19 mouse cellular contexts compared by ENCODE assay signal in genomic region chr1:84915010-84915409, GRCm38 (mm10). TPM values are rescaled to one million over a fixed set of nuclear protein-coding genes. Genes with fewer than 3 reads are reported as not detected.
"Had no signal": no experiment of that assay in that cellular context is flagged by ENCODE, and none has a peak within 500 bp of the region (broad histone marks: within the 10 kb centered on the region; RNA-seq: fewer than 3 reads in every experiment).

No protein-coding gene starts in this region.

- H3K4me2 ChIP-seq: kidney, embryonic 15.5 days; liver, embryonic 11.5 days; lung, embryonic 15.5 days; midbrain, embryonic 13.5 days; neural tube, embryonic 12.5 days; neural tube, embryonic 15.5 days had no signal

- H3K9me3 ChIP-seq: kidney, embryonic 15.5 days; lung, embryonic 15.5 days; midbrain, embryonic 13.5 days; neural tube, embryonic 12.5 days; neural tube, embryonic 15.5 days had no signal

- ATAC-seq: midbrain, embryonic 13.5 days had no signal

- H3K27me3 ChIP-seq: kidney, embryonic 15.5 days; lung, embryonic 15.5 days; midbrain, embryonic 13.5 days; neural tube, embryonic 12.5 days; neural tube, embryonic 15.5 days had no signal

- H3K36me3 ChIP-seq: kidney, embryonic 15.5 days; lung, embryonic 15.5 days had no signal

- H3K9ac ChIP-seq: kidney, embryonic 15.5 days; liver, embryonic 14.5 days; lung, embryonic 15.5 days; midbrain, embryonic 13.5 days; neural tube, embryonic 12.5 days; neural tube, embryonic 15.5 days had no signal

- H3K27ac ChIP-seq: kidney, embryonic 15.5 days; left cerebral cortex, adult 2 months; liver, embryonic 14.5 days; lung, embryonic 15.5 days; midbrain, embryonic 13.5 days; neural tube, embryonic 12.5 days; neural tube, embryonic 15.5 days; stomach, postnatal 0 days had no signal

- H3K4me1 ChIP-seq: kidney, embryonic 15.5 days; lung, embryonic 15.5 days had no signal

- H3K4me3 ChIP-seq: kidney, embryonic 15.5 days; left cerebral cortex, adult 2 months; lung, embryonic 15.5 days; midbrain, embryonic 13.5 days; neural tube, embryonic 12.5 days; neural tube, embryonic 15.5 days had no signal

- DNase-seq: kidney, adult 11 months; kidney, adult 8-10 months; layer of hippocampus, postnatal 36 days; lung, adult 18-20 months; lung, postnatal 10 days; lung, postnatal 36 days; right cerebral cortex, adult 18-20 months; right cerebral cortex, postnatal 14 days; right cerebral cortex, postnatal 4 days; thymus, postnatal 36 days had no signal

RNA-seq across cellular contexts. Expression of gene Slc16a14, which starts 19.9 kb away (rescaled TPM):
- polyA plus RNA-seq: liver, embryonic 14.5 days had no signal
